Mouse (Mus musculus) olfactory bulb, adult 2 months (tissue): ENCODE data around the gene Smg6.

Source experiments
- CTCF ChIP-seq: fragments of 200-500 bp; IDR thresholded peaks from 2 replicates; pipeline ENCODE4 v1.5.1; 2012; ENCODE audit warnings: low read depth, mild to moderate bottlenecking, low read length, moderate library complexity; ENCODE audit not compliant: insufficient read depth
- POLR2A ChIP-seq: fragments of 200-500 bp; IDR thresholded peaks from 2 replicates; pipeline ENCODE4 v1.6.1; 2012; ENCODE audit warnings: mild to moderate bottlenecking, low read depth, low read length, moderate library complexity; ENCODE audit not compliant: insufficient read depth

DNA sequence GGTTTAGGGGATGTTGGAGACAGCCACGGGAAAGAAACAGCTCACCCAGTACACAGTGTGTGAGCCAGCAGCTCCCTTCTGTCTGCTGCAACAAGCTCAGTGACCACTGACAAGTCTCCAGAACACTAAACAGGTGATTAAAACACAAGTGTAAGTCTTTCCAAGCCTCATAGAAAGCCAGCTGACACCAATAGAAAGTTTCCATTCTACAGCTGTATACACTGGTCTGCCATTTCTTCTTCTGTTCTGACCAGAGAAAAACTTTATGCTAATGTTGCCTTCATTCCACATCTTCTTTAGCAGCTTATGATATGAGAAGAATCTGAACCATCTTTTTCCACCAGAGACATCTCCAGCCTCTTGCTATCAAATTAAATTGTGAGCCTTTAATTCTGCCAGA is 195.7 kb downstream of the Smg6 start:
- no peak for TF ChIP-seq CTCF
- no peak for TF ChIP-seq POLR2A
